Mouse (Mus musculus): ENCODE data around the gene Mrps7.
A peak's percentile ranks its signal among the peaks of the same experiment; 100 is the strongest.

Mrps7 gene

GRCm38 (mm10) chr11:115608421-115609399 is 5.0 kb downstream of the Mrps7 start:
- peak in 1 of 2 experiments; percentile 41 for DNase-seq (ENCODE audit: low spot score in 2 of 2)

- DNase-seq (ENCODE audit: low spot score in 2 of 2): no peak
Measured at GRCm38 (mm10) chr11:115609576-115609975, 5.9 kb downstream of the Mrps7 start.

- no peak for DNase-seq (ENCODE audit: low spot score in 2 of 2)
Measured at GRCm38 (mm10) chr11:115611173-115611572, 7.4 kb downstream of the Mrps7 start.

- peak; percentile 49 to 51 for DNase-seq (ENCODE audit: low spot score in 2 of 2)
Measured at GRCm38 (mm10) chr11:115612059-115612409, 8.3 kb downstream of the Mrps7 start.

- peak; percentile 68 to 75 for DNase-seq (ENCODE audit: low spot score in 2 of 2)
Measured at GRCm38 (mm10) chr11:115612410-115613137, 8.8 kb downstream of the Mrps7 start, which contains the start of gene Mif4gd. Gene Mif4gd, minus strand, starts transcription at chr11:115612969.

- DNase-seq (ENCODE audit: low spot score in 2 of 2): peak in 1 of 2 experiments; percentile 16
Measured at GRCm38 (mm10) chr11:115613138-115613945, 9.6 kb downstream of the Mrps7 start.

GRCm38 (mm10) chr11:115614346-115615107 is 10.8 kb downstream of the Mrps7 start:
- no peak for DNase-seq (ENCODE audit: low spot score in 2 of 2)

- DNase-seq (ENCODE audit: low spot score in 2 of 2): no peak
Measured at GRCm38 (mm10) chr11:115615108-115615825, 11.5 kb downstream of the Mrps7 start.

- DNase-seq (ENCODE audit: low spot score in 2 of 2): no peak
Measured at GRCm38 (mm10) chr11:115615875-115616274, 12.2 kb downstream of the Mrps7 start.

- DNase-seq (ENCODE audit: low spot score in 2 of 2): no peak
Measured at GRCm38 (mm10) chr11:115616371-115616770, 12.6 kb downstream of the Mrps7 start.

GRCm38 (mm10) chr11:115616893-115617292 is 13.2 kb downstream of the Mrps7 start:
- no peak for DNase-seq (ENCODE audit: low spot score in 2 of 2)

- no peak for DNase-seq (ENCODE audit: low spot score in 2 of 2)
Measured at GRCm38 (mm10) chr11:115618001-115618400, 14.3 kb downstream of the Mrps7 start.

GRCm38 (mm10) chr11:115618732-115619516 is 15.2 kb downstream of the Mrps7 start:
- no peak for DNase-seq (ENCODE audit: low spot score in 2 of 2)

- DNase-seq (ENCODE audit: low spot score in 2 of 2): no peak
Measured at GRCm38 (mm10) chr11:115619949-115620348, 16.2 kb downstream of the Mrps7 start.

- no peak for DNase-seq (ENCODE audit: low spot score in 2 of 2)
Measured at GRCm38 (mm10) chr11:115623487-115624070, 19.9 kb downstream of the Mrps7 start.

- DNase-seq (ENCODE audit: low spot score in 2 of 2): no peak
Measured at GRCm38 (mm10) chr11:115625877-115626276, 22.2 kb downstream of the Mrps7 start.

GRCm38 (mm10) chr11:115626824-115627616 is 23.3 kb downstream of the Mrps7 start:
- DNase-seq (ENCODE audit: low spot score in 2 of 2): no peak

Measured in frontal cortex, postnatal 36 days (tissue).